In genomic region chr10:63421739-63422735, GRCm38 (mm10) we compare ENCODE assay signal across 9 mouse cellular contexts. TPM values are rescaled to one million over a fixed set of nuclear protein-coding genes. Genes with fewer than 3 reads are reported as not detected.
DNase-seq lines count a peak whose midpoint lies in the region; TF ChIP-seq lines count a peak whose summit lies in the region.
"Had no signal": no experiment of that assay in that cellular context is flagged by ENCODE, and none has a peak within 500 bp of the region (broad histone marks: within the 10 kb centered on the region; RNA-seq: fewer than 3 reads in every experiment).

TSS of gene Gm7075 (minus strand) at chr10:63421789.

- H3K4me3 ChIP-seq in gastrocnemius, adult 2 months: no peak within 1 kb of the TSS
- H3K4me3 ChIP-seq: embryonic facial prominence, embryonic 12.5 days had no signal

- no peak within 1 kb of the TSS for H3K27ac ChIP-seq in gastrocnemius, adult 2 months
- H3K27ac ChIP-seq: embryonic facial prominence, embryonic 12.5 days had no signal

- DNase-seq in gastrocnemius, adult 2 months: peak; percentile 51
- DNase-seq in gastrocnemius, postnatal 25 days: no peak
- DNase-seq in right cerebral cortex, adult 2 months (ENCODE audit: low spot score in 2 of 2): peak; percentile 44 to 50
- DNase-seq in right cerebral cortex, postnatal 36 days (ENCODE audit: low spot score in 2 of 2): no peak
- DNase-seq in c-Kit-positive CD71-positive TER-119-positive erythroid progenitor cells, embryonic 14.5 days (ENCODE audit: low spot score): peak; percentile 60
- peak; percentile 39 for DNase-seq in left cerebral cortex, postnatal 4 days
- DNase-seq in ovary, postnatal 36 days (ENCODE audit: low spot score): peak; percentile 51
- no peak for DNase-seq in layer of hippocampus, adult 9-11 months

- peak; percentile 61 for TF ChIP-seq CTCF in gastrocnemius, adult 2 months (IDR thresholded peaks at IDR 0.05)

- intact Hi-C loops in gastrocnemius, adult 2 months (cut with DNase I): loop anchor here (1.0 kb wide), 1 partner anchor 152 kb away; no protein-coding TSS in a partner anchor
- intact Hi-C loops in left cerebral cortex, postnatal 4 days (cut with DNase I): no loop called here

RNA-seq across cellular contexts. Expression of gene Gm7075, which starts in this region (rescaled TPM):
- not detected for total RNA-seq in gastrocnemius, adult 2 months (2021)
- not detected for total RNA-seq in gastrocnemius, postnatal 25 days (2021)
- not detected for total RNA-seq in left cerebral cortex, postnatal 4 days (2021)

Comparison
In these comparisons a context has a peak if more than half of its experiments do, and no peak if none do; other contexts are left out.
1. DNase-seq: peak in right cerebral cortex, adult 2 months (2 of 2), c-Kit-positive CD71-positive TER-119-positive erythroid progenitor cells, embryonic 14.5 days (single experiment) and ovary, postnatal 36 days (single experiment); none in gastrocnemius, postnatal 25 days (single experiment), right cerebral cortex, postnatal 36 days (0 of 2) and layer of hippocampus, adult 9-11 months (single experiment).
2. Peak in DNase-seq in gastrocnemius, adult 2 months; RNA of the gene not detected or under 1 TPM.
3. Peak in DNase-seq in left cerebral cortex, postnatal 4 days; RNA of the gene not detected or under 1 TPM.